Mouse (Mus musculus): Measurements from ENCODE around the gene Gm45837.

Gm45837 gene

GRCm38 (mm10) chr7:101391909-101392479, 18.7 kb upstream of the Gm45837 start:
- DNase-seq (ENCODE audit: low read depth, low spot score) = no peak

GRCm38 (mm10) chr7:101393015-101393414, 17.7 kb upstream of the Gm45837 start:
- DNase-seq (ENCODE audit: low read depth, low spot score) = no peak

GRCm38 (mm10) chr7:101393694-101394504, 16.8 kb upstream of the Gm45837 start:
- DNase-seq (ENCODE audit: low read depth, low spot score) = no peak

GRCm38 (mm10) chr7:101394569-101394968, 16.1 kb upstream of the Gm45837 start:
- DNase-seq (ENCODE audit: low read depth, low spot score) = no peak

GRCm38 (mm10) chr7:101395471-101395870, 15.2 kb upstream of the Gm45837 start:
- no peak for DNase-seq (ENCODE audit: low read depth, low spot score)

GRCm38 (mm10) chr7:101397175-101397574, 13.5 kb upstream of the Gm45837 start:
- no peak for DNase-seq (ENCODE audit: low read depth, low spot score)

GRCm38 (mm10) chr7:101401510-101401909, 9.2 kb upstream of the Gm45837 start:
- DNase-seq (ENCODE audit: low read depth, low spot score) = no peak

GRCm38 (mm10) chr7:101403831-101404230, 6.9 kb upstream of the Gm45837 start:
- DNase-seq (ENCODE audit: low read depth, low spot score) = no peak

- DNase-seq (ENCODE audit: low read depth, low spot score) = peak; percentile 46
Measured at GRCm38 (mm10) chr7:101412796-101413195, 2.1 kb downstream of the Gm45837 start.

- no peak for DNase-seq (ENCODE audit: low read depth, low spot score)
Measured at GRCm38 (mm10) chr7:101414209-101414608, 3.5 kb downstream of the Gm45837 start.

GRCm38 (mm10) chr7:101414661-101415511, 4.2 kb downstream of the Gm45837 start:
- no peak for DNase-seq (ENCODE audit: low read depth, low spot score)

GRCm38 (mm10) chr7:101415512-101416100, 4.9 kb downstream of the Gm45837 start:
- DNase-seq (ENCODE audit: low read depth, low spot score) = peak; percentile 16

GRCm38 (mm10) chr7:101416391-101416790, 5.7 kb downstream of the Gm45837 start:
- DNase-seq (ENCODE audit: low read depth, low spot score) = no peak

GRCm38 (mm10) chr7:101419013-101419770, 8.5 kb downstream of the Gm45837 start:
- DNase-seq (ENCODE audit: low read depth, low spot score) = no peak

GRCm38 (mm10) chr7:101421529-101421928, 10.8 kb downstream of the Gm45837 start, which contains the start of gene Pde2a:
Gene Pde2a, plus strand, starts transcription at chr7:101421691.
- peak; percentile 58 for DNase-seq (ENCODE audit: low read depth, low spot score)

GRCm38 (mm10) chr7:101422069-101422468, 11.4 kb downstream of the Gm45837 start:
- DNase-seq (ENCODE audit: low read depth, low spot score) = no peak

GRCm38 (mm10) chr7:101422646-101423045, 12.0 kb downstream of the Gm45837 start:
- DNase-seq (ENCODE audit: low read depth, low spot score) = no peak

GRCm38 (mm10) chr7:101423970-101424369, 13.3 kb downstream of the Gm45837 start:
- no peak for DNase-seq (ENCODE audit: low read depth, low spot score)

- no peak for DNase-seq (ENCODE audit: low read depth, low spot score)
Measured at GRCm38 (mm10) chr7:101426692-101427091, 16.0 kb downstream of the Gm45837 start.

- no peak for DNase-seq (ENCODE audit: low read depth, low spot score)
Measured at GRCm38 (mm10) chr7:101427736-101428135, 17.1 kb downstream of the Gm45837 start.

GRCm38 (mm10) chr7:101435038-101435437, 24.4 kb downstream of the Gm45837 start:
- DNase-seq (ENCODE audit: low read depth, low spot score) = no peak

Data from brain, embryonic 18.5 days (tissue).